Comparison of ENCODE assay signal across 19 mouse cellular contexts in genomic region chr11:94819427-94819826, GRCm38 (mm10). TPM values are rescaled to one million over a fixed set of nuclear protein-coding genes. Genes with fewer than 3 reads are reported as not detected.
DNase-seq lines count a peak whose midpoint lies in the region; ATAC-seq and TF ChIP-seq lines count a peak whose summit lies in the region.
"Not testable (repeated sequence)": the region's sequence is repeated elsewhere in the genome, so short reads cannot be mapped to it uniquely, and the experiment has no call there.
"Had no signal": no experiment of that assay in that cellular context is flagged by ENCODE, and none has a peak within 500 bp of the region (broad histone marks: within the 10 kb centered on the region; RNA-seq: fewer than 3 reads in every experiment).

No protein-coding gene starts in this region.

- DNase-seq in ES-CJ7 (ENCODE audit: low read depth, low spot score) = peak; percentile 62
- peak; percentile 44 for DNase-seq in adrenal gland, postnatal 25 days
- DNase-seq in embryonic facial prominence, embryonic 10.5 days (ENCODE audit: low spot score) = peak; percentile 19
- peak; percentile 18 for DNase-seq in hindbrain, embryonic 11.5 days (ENCODE audit: low spot score)
- DNase-seq in left cerebral cortex, adult 2 months (ENCODE audit: extremely low spot score in 1 of 2, low spot score in 2 of 2) = not testable (repeated sequence)
- DNase-seq in lung, postnatal 36 days = peak; percentile 10
- DNase-seq in retina, postnatal 7 days (ENCODE audit: low read depth, low spot score) = peak; percentile 8

- H3K9ac ChIP-seq in hindbrain, embryonic 11.5 days (ENCODE audit: low read depth, low read length) = not testable (repeated sequence)

- not testable (repeated sequence) for H3K4me2 ChIP-seq in hindbrain, embryonic 11.5 days (replicated peaks; ENCODE audit: low read depth, low read length)

- not testable (repeated sequence) for ATAC-seq in hindbrain, embryonic 11.5 days (ENCODE audit: low FRiP score)

- intact Hi-C loops in left cerebral cortex, adult 2 months (cut with DNase I) = not testable (repeated sequence)

- not testable (repeated sequence) for H3K4me3 ChIP-seq in embryonic facial prominence, embryonic 10.5 days; hindbrain, embryonic 11.5 days (ENCODE audit: low read depth, low read length); left cerebral cortex, adult 2 months

- H3K9me3 ChIP-seq in embryonic facial prominence, embryonic 10.5 days; hindbrain, embryonic 11.5 days (ENCODE audit: control insufficient read depth, low read length): not testable (repeated sequence)

- not testable (repeated sequence) for H3K27ac ChIP-seq in embryonic facial prominence, embryonic 10.5 days (replicated peaks); hindbrain, embryonic 11.5 days (ENCODE audit: low read depth, low read length); left cerebral cortex, adult 2 months

- H3K27me3 ChIP-seq in embryonic facial prominence, embryonic 10.5 days (replicated peaks; ENCODE audit: low read depth, poor library complexity, severe bottlenecking); hindbrain, embryonic 11.5 days (ENCODE audit: control insufficient read depth, insufficient read depth, low read length): not testable (repeated sequence)

- H3K4me1 ChIP-seq in embryonic facial prominence, embryonic 10.5 days; hindbrain, embryonic 11.5 days (replicated peaks; ENCODE audit: control insufficient read depth, insufficient read depth, low read length): not testable (repeated sequence)

- peak; percentile 2 for TF ChIP-seq CTCF in left cerebral cortex, adult 2 months (IDR thresholded peaks at IDR 0.05)

- H3K36me3 ChIP-seq in embryonic facial prominence, embryonic 10.5 days (replicated peaks); hindbrain, embryonic 11.5 days (ENCODE audit: control insufficient read depth, insufficient read depth, low read length): not testable (repeated sequence)

RNA-seq across cellular contexts. Expression of gene Tmem92, which starts 36.9 kb away (rescaled TPM):
- not detected in 2 replicates for total RNA-seq in adrenal gland, postnatal 25 days (2021)
- not detected in 2 replicates for polyA plus RNA-seq in embryonic facial prominence, embryonic 10.5 days (2016; fragmentation: Nextera tagmentation; extraction: Ambion mirVana)
- not detected in 2 replicates for polyA plus RNA-seq in hindbrain, embryonic 11.5 days (2014; fragmentation: Nextera tagmentation; extraction: Ambion mirVana)
- not detected for total RNA-seq in left cerebral cortex, adult 2 months (2021)
- total RNA-seq: gastrocnemius, postnatal 36 days; layer of hippocampus, adult 18-20 months had no signal
- polyA plus RNA-seq: cerebellum, adult 2 months; embryonic facial prominence, embryonic 11.5 days; heart, embryonic 13.5 days; hindbrain, embryonic 14.5 days; limb, embryonic 15.5 days; lung, embryonic 16.5 days; midbrain, embryonic 15.5 days; neural tube, embryonic 12.5 days; stomach, embryonic 16.5 days; urinary bladder, adult 2 months had no signal
